Mouse (Mus musculus) E14TG2a.4 (cell line): ENCODE measurements around the gene Msn.

Experiments used
- CTCF ChIP-seq: conservative IDR thresholded peaks from 2 replicates; pipeline ENCODE4 v1.5.1; 2014; ENCODE audit warnings: low read length
- NANOG ChIP-seq: IDR thresholded peaks from 2 replicates; pipeline ENCODE4 v1.6.1; 2014; ENCODE audit warnings: borderline replicate concordance, low read length, mixed read lengths
- POU5F1 ChIP-seq: IDR thresholded peaks from 2 replicates; pipeline ENCODE4 v1.6.1; 2014; ENCODE audit warnings: low read length, borderline replicate concordance

DNA sequence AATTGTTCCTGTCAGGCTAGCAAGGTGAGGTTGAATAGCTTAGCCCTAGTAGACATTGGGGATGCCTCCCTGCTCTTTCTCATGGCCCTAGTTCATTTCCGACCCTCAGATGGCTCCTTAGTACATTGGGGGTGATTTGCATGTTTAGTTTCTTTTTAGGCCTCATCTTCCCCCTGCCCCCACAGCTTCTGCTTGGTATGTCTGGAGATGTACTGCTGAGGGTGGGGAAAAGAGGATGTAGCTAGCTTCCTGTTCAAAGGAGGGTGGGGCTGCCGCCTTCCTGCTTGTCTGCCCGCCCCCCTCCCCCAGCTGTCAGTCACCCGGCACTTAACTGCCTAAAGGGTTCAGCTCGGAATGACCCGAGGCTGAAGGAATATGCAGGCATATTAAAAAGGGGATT is 34.8 kb downstream of the Msn start:
- TF ChIP-seq CTCF, result no peak
- no peak for TF ChIP-seq POU5F1
- no peak for TF ChIP-seq NANOG
